Mouse (Mus musculus) CH12.LX (cell line): ENCODE results near the gene Coro7. TPM values are rescaled to one million over a fixed set of nuclear protein-coding genes. Genes with fewer than 3 reads are reported as not detected.
A peak's percentile ranks its signal among the peaks of the same experiment; 100 is the strongest.

Source experiments
- DNase-seq: peaks from one replicate; pipeline ENCODE4 v3.0.0-alpha.2; 2013; ENCODE audit errors: extremely low read depth
- H3K27ac ChIP-seq: 2 replicates; pipeline ENCODE4 v1.5.1; 2012; ENCODE audit warnings: low read depth, mild to moderate bottlenecking, control low read depth, moderate library complexity; ENCODE audit not compliant: insufficient read depth
- H3K27me3 ChIP-seq: replicated peaks from 2 replicates; pipeline ENCODE3; 2012; ENCODE audit warnings: inconsistent platforms
- H3K36me3 ChIP-seq, 2 experiments: replicated peaks in 1 of 2; 2 replicates each; pipeline versions ENCODE3 to v1.6.1; 2012; ENCODE audit warnings: inconsistent platforms in 1 of 2, low read length in 1 of 2, mild to moderate bottlenecking in 1 of 2, mixed read lengths in 1 of 2, moderate library complexity in 1 of 2; ENCODE audit not compliant: control insufficient read depth in 1 of 2, insufficient read depth in 1 of 2
- H3K4me1 ChIP-seq, 2 experiments: 2 replicates each; pipeline ENCODE4 v1.6.1; 2012; ENCODE audit warnings: inconsistent platforms in 1 of 2, moderate library complexity in 1 of 2; ENCODE audit not compliant: insufficient read depth in 2 of 2, control insufficient read depth in 1 of 2
- H3K4me2 ChIP-seq: 2 replicates; pipeline ENCODE4 v1.6.1; 2012; ENCODE audit warnings: low read depth, mild to moderate bottlenecking, control low read depth; ENCODE audit not compliant: poor library complexity, insufficient read depth, severe bottlenecking
- H3K4me3 ChIP-seq, 3 experiments: fragments of 150-350 bp in 1 of 3; sonication (generic) in 1 of 3; replicated peaks in 1 of 3; 2 replicates each; pipeline versions ENCODE3 to v1.5.1; 2011 to 2012; ENCODE audit warnings: low read depth in 2 of 3, low read length in 2 of 3, mild to moderate bottlenecking in 2 of 3, moderate library complexity in 2 of 3, control low read depth in 1 of 3, improper control_type of control experiment in 1 of 3, inconsistent platforms in 1 of 3, mixed read lengths in 1 of 3; ENCODE audit not compliant: poor library complexity in 1 of 3
- H3K79me2 ChIP-seq: replicated peaks from 2 replicates; pipeline ENCODE4 v1.6.1; 2012; ENCODE audit warnings: mild to moderate bottlenecking, moderate library complexity; ENCODE audit not compliant: control insufficient read depth, poor library complexity, insufficient read depth, severe bottlenecking; ENCODE audit errors: extremely low read depth
- H3K9ac ChIP-seq: 2 replicates; pipeline ENCODE4 v1.6.1; 2012; ENCODE audit warnings: low read depth, mild to moderate bottlenecking, control low read depth, moderate library complexity; ENCODE audit not compliant: insufficient read depth
- H3K9me3 ChIP-seq: replicated peaks from 2 replicates; pipeline ENCODE3; 2012; ENCODE audit warnings: low read length, inconsistent platforms, mixed read lengths
- BHLHE40 ChIP-seq: IDR thresholded peaks from 2 replicates; pipeline ENCODE4 v1.6.1; 2011; ENCODE audit warnings: mild to moderate bottlenecking, low read depth, low read length, improper control_type of control experiment
- CHD2 ChIP-seq: IDR thresholded peaks from 2 replicates; pipeline ENCODE4 v1.6.1; 2011; ENCODE audit warnings: low read length, improper control_type of control experiment
- CTCF ChIP-seq, 2 experiments: IDR thresholded peaks in 1 of 2; conservative IDR thresholded peaks in 1 of 2; 2 replicates each; pipeline ENCODE4 v1.5.1; 2011 to 2012; ENCODE audit warnings: low read depth in 2 of 2, low read length in 2 of 2, improper control_type of control experiment in 1 of 2, inconsistent platforms in 1 of 2, mild to moderate bottlenecking in 1 of 2, moderate library complexity in 1 of 2
- EP300 ChIP-seq: IDR thresholded peaks from 2 replicates; pipeline ENCODE4 v1.6.1; 2011; ENCODE audit warnings: low read length, improper control_type of control experiment
- HCFC1 ChIP-seq: IDR thresholded peaks from 2 replicates; pipeline ENCODE4 v1.6.1; 2012; ENCODE audit warnings: low read depth, mild to moderate bottlenecking, inconsistent platforms, low read length, improper control_type of control experiment
- IRF4 ChIP-seq: IDR thresholded peaks from 2 replicates; pipeline ENCODE4 v1.6.1; 2014; ENCODE audit warnings: low read depth, mild to moderate bottlenecking, inconsistent platforms, low read length, improper control_type of control experiment
- JUN ChIP-seq: IDR thresholded peaks from 2 replicates; pipeline ENCODE4 v1.6.1; 2011; ENCODE audit warnings: low read depth, mild to moderate bottlenecking, low read length, improper control_type of control experiment, moderate library complexity; ENCODE audit not compliant: insufficient read depth
- JUND ChIP-seq: conservative IDR thresholded peaks from 2 replicates; pipeline ENCODE4 v1.6.1; 2011; ENCODE audit warnings: low read depth, low read length, improper control_type of control experiment
- MAZ ChIP-seq: IDR thresholded peaks from 2 replicates; pipeline ENCODE4 v1.6.1; 2012; ENCODE audit warnings: low read depth, mild to moderate bottlenecking, inconsistent platforms, low read length, improper control_type of control experiment, moderate library complexity
- MYC ChIP-seq: IDR thresholded peaks from 2 replicates; pipeline ENCODE4 v1.6.1; 2011; ENCODE audit warnings: low read depth, mild to moderate bottlenecking, improper control_type of control experiment, low read length
- NELFE ChIP-seq: IDR thresholded peaks from 2 replicates; pipeline ENCODE4 v1.6.1; 2011; ENCODE audit warnings: low read depth, low read length, improper control_type of control experiment
- NRF1 ChIP-seq: IDR thresholded peaks from 2 replicates; pipeline ENCODE4 v1.6.1; 2014; ENCODE audit warnings: low read depth, mild to moderate bottlenecking, inconsistent platforms, low read length, improper control_type of control experiment, moderate library complexity
- RAD21 ChIP-seq: IDR thresholded peaks from 2 replicates; pipeline ENCODE4 v1.6.1; 2011; ENCODE audit warnings: low read depth, mild to moderate bottlenecking, low read length, improper control_type of control experiment, moderate library complexity
- SIN3A ChIP-seq: IDR thresholded peaks from 2 replicates; pipeline ENCODE4 v1.6.1; 2012; ENCODE audit warnings: low read length, improper control_type of control experiment, inconsistent platforms
- SMC3 ChIP-seq: IDR thresholded peaks from 2 replicates; pipeline ENCODE4 v1.6.1; 2011; ENCODE audit warnings: low read depth, low read length, improper control_type of control experiment
- TCF12 ChIP-seq: IDR thresholded peaks from 2 replicates; pipeline ENCODE4 v1.6.1; 2014; ENCODE audit warnings: low read depth, mild to moderate bottlenecking, inconsistent platforms, low read length, improper control_type of control experiment
- ZKSCAN1 ChIP-seq: IDR thresholded peaks from 2 replicates; pipeline ENCODE4 v1.6.1; 2012; ENCODE audit warnings: low read depth, inconsistent platforms, low read length, improper control_type of control experiment, borderline replicate concordance
- ZMIZ1 ChIP-seq: IDR thresholded peaks from 2 replicates; pipeline ENCODE4 v1.6.1; 2012; ENCODE audit warnings: low read depth, mild to moderate bottlenecking, inconsistent platforms, low read length, improper control_type of control experiment
- ZNF384 ChIP-seq: IDR thresholded peaks from 2 replicates; pipeline ENCODE4 v1.6.1; 2012; ENCODE audit warnings: low read depth, low read length, improper control_type of control experiment, inconsistent platforms
- dilution Hi-C: fragments of 300-500 bp; cut with MboI; formaldehyde crosslinking; loops from 2 replicates; pipeline ENCODE4 v1.14.3; 2020; ENCODE audit warnings: low sequenced_read_pairs; ENCODE audit not compliant: extremely low pct_unique_long_range_greater_than_20kb, extremely low pct_ligation_motif_present
- in situ Hi-C: fragments of 300-500 bp; cut with MboI; formaldehyde crosslinking; loops from 3 replicates; pipeline ENCODE4 v1.14.3; 2019; ENCODE audit warnings: low sequenced_read_pairs, low pct_ligation_motif_present, low pct_unique_long_range_greater_than_20kb, mixed read lengths
- polyA plus RNA-seq: library from polyadenylated mRNA; unstranded; fragments of >175 nt; gene quantifications from 2 replicates; pipeline ENCODE4 v1.2.1, GENCODE M21; 2012; ENCODE audit warnings: low read depth; ENCODE audit not compliant: insufficient read length
- total RNA-seq, 2 experiments: library from RNA; depleted of rRNA; stranded (reverse); fragments of 300-350 nt in 1 of 2; fragments of >200 nt in 1 of 2; gene quantifications; 2 replicates each; pipeline ENCODE4 v1.2.3; 2012 to 2014

The Coro7 gene
- total and polyA plus RNA-seq, 3 experiments: 5.7 to 40.2 (median 20.0) TPM

DNA sequence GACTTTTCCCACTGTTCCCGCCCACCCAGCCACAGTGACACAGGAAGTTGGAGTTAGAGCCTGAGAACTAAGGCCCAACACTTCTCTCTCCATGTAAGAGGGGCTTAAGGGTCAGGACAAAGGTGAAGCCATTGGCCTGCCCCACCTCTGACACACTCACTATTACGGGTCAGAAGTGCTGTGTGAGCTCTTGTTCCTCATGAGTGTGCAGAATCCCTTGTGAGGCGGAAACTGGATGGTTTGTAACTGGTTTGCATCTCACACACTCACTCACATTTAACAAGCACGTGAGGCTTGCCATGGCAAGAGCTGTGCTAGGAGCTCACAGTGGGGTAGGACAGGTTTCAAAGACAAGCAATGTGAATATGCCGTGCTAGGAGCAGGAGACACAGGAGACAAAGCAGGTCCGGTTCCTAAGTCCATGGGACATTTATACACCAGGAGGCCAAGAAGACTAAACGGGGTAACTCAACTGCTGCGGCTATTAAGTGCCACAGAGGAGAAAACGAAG is 23.0 kb downstream of the Coro7 start:
- Histone ChIP-seq H3K9me3 (no peaks in the 10 kb centered on the region), H3K79me2 (no peaks in the 10 kb centered on the region), H3K4me2 (no peak overlapping the region), H3K27ac (no peak overlapping the region), H3K27me3 (no peaks in the 10 kb centered on the region), H3K4me1 (peaks cover 0 to 22% of the 10 kb centered on the region in 2 experiments; a peak in 2 of 4 replicates), H3K9ac (no peak overlapping the region), H3K36me3 (peaks cover 63 to 90% of the 10 kb centered on the region in 2 experiments), H3K4me3 (no peak overlapping the region)
- in situ Hi-C loops (no loop called here), dilution Hi-C loops (no loop called here)
- DNase-seq: no peak
- TF ChIP-seq IRF4 (no peak), NELFE (no peak), MYC (no peak), ZMIZ1 (no peak), CHD2 (no peak), NRF1 (no peak), HCFC1 (no peak), ZKSCAN1 (no peak), EP300 (no peak), BHLHE40 (no peak), JUND (no peak), RAD21 (no peak), SIN3A (no peak), MAZ (no peak), TCF12 (no peak), SMC3 (no peak), JUN (no peak), ZNF384 (no peak)

DNA sequence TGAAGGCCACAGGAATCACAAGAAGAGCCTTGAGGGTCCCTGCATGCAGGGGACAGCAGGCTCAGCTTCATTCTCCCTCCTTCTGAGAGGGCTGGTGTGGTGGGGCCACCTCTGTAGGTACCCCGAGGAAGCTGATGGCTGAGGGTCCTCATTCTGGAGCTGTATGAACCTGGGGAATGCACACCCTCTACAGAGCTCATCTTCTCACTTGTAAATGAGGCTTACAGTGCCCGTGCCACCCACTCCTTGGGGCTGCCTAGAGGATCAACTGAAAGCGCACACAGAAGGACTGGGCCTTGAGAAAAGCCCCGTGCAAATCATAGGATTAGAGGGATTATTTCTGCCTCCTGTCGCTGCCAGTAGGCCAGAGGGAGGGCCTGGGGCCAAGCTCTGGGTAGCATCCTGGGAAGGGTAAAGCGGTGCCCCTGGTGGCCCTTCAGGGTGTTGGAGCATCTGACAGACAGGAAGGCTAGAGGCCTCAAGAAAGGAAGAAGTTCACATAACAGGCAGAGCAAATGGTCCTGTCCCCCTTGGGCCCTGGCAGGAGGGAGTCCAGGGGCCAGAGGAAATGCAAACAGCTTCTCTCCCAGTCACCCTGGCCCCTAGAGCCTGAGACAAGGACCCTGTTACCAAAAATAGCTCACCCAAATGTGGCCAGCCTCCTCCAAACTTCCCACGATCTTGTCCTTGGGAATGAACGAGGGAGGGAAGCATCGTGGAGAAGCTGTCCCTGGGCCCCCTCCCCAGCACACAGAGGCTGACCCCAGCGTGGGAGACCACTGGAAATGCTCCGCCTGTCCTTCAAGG is 23.6 kb downstream of the Coro7 start:
- Histone ChIP-seq H3K4me1 (peaks cover 0 to 22% of the 10 kb centered on the region in 2 experiments; a peak in 2 of 4 replicates), H3K9ac (no peak overlapping the region), H3K4me3 (no peak overlapping the region), H3K9me3 (no peaks in the 10 kb centered on the region), H3K4me2 (no peak overlapping the region), H3K79me2 (no peaks in the 10 kb centered on the region), H3K36me3 (peaks cover 62 to 90% of the 10 kb centered on the region in 2 experiments), H3K27ac (no peak overlapping the region), H3K27me3 (no peaks in the 10 kb centered on the region)
- DNase-seq: peak; percentile 31
- TF ChIP-seq NRF1 (no peak), SIN3A (no peak), CTCF (conservative IDR thresholded peaks at IDR 0.05 in 1 of 2, IDR thresholded peaks at IDR 0.05 in 1 of 2; ENCODE audit: low read depth in 2 of 2, low read length in 2 of 2) (peak in 1 of 2 experiments; percentile 36; a peak in 2 of 4 replicates), BHLHE40 (no peak), ZNF384 (no peak)
- dilution Hi-C loops (no loop called here), in situ Hi-C loops (no loop called here)
